Mouse (Mus musculus) kidney, postnatal 25 days (tissue): Measurements from ENCODE around the gene Ptbp3.
"Not testable (repeated sequence)": the region's sequence is repeated elsewhere in the genome, so short reads cannot be mapped to it uniquely, and the experiment has no call there.

Experiments
- DNase-seq, 2 experiments: peaks; one replicate each; pipeline ENCODE4 v3.0.0; 2021; ENCODE audit warnings: mixed read lengths in 2 of 2

Gene Ptbp3

DNA sequence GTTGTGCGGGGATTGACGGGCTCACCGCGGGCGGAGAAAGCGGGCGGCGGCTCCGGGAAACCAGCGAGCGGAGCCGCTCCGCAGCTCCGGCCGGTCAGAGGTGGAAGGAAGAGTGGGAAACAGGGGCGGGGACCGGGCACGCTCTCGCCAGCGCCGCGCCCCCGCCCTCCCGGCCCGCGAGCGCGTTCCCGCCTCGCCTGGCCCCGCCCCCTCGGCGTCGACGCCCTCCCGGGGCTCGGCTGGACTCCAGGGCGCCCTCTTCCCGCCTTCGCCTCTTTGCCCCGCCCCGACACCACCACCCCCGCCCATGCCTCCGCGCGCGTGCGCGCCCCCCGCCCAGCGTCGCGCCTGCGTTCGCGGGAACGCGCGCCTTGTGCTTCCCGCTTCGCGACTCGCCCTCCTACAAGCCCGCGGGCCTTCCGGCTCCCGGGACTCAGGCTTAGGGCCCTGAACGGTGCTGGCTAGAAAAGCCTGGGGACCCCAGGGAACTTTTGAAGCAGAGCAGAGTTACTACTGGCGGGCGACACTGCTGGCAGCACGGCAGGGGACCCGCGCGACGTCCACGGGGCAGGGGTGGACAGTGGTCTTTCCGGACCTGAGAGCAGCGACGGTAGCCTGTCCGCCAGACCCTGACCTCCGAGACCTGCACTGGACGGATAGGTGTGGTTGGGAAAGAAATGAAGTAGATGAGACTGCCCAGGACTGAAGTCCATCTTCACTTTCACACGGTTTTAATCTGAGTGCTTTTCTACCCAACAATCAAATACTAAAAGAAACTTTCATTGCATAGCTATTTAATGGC, at the start of gene Ptbp3:
Ptbp3 (minus strand) TSS at position 190 of the 802 bp plus-strand sequence.
- DNase-seq = peak; percentile 93 to 97

DNA sequence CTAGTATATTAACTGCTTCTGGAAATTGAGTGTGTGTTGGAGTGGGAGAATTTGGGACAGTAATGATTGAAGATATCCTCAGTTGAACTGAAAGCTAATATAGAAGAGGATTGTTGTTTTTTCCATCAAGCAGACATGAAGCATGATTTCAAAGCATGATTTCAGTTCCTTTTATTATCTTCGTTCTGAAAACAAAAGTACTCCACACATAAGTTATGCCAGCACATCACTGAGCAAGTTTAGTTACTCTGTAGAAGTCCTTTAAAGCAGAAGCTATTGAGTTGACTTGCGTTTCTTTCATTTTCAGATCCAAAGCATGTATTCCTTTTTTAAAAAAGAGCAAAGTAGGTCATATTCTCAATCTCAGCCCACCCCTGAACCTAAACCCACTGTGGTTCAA, 47.4 kb upstream of the Ptbp3 start:
- no peak for DNase-seq

DNA sequence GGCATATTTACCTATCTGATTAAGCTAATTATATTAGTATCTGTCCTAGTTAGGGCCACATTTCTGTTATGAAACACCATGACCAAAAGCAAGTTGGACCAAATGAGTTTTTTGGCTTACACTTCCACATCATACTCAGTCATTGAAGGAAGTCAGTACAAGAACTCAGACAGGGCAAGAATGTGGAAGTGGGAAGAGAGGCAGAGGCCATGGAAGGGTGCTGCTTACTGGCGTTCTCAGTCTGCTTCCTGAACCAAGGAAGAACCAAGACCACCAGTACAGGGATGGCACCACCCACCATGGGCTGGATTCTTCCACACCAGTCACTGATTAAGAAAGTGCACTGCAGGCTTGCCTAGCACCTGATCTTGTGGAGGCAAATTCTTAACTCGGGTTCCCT, 45.5 kb upstream of the Ptbp3 start:
- no peak for DNase-seq

DNA sequence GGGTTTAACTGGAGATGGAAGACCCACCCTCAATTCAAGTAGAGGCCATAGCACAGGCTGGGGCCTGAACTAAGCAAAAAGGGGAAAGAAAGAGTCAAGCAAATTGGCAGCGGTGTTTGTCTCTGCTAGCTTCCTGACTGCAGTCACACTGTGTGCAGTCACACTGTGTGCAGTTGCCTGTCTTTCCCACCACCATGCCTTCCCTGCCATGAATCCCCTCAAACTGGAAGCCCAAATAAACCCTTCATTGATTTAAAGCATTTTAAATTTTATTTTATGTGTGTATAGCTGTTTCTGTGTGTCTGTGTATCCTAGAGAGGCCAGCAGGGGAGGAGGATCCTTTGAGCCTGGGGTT, 38.7 kb upstream of the Ptbp3 start:
- no peak for DNase-seq

DNA sequence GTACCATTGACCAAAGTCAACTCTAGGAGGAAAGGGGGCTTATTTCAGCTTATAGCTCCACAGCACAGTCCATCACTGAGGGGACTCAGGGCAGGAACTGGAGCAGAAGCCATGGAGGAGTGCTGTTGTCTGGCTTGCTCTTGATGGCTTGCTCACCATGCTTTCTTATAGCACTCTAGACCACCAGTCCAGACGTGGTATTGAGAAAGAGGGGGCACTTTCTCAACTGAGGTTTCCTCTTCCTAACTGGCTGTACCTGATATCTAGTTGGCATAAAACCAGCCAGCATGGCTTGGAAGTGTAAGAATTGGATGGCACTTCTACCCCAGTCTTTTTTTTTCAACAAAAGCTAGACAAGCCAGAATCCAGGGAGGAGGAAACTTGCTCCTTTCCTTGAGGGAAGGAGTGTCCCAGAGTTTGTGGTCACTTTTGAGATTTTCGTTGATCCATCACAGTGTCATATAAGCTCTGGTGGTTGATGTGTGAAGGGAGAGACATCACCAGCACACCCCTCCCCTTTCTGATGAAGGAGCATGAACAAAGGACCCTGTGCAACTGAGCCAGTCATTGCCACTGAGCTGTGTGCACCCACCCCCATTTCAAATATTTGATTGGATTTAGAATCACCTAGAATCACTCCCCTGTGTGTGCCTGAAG, 38.2 kb upstream of the Ptbp3 start:
- DNase-seq = no peak

DNA sequence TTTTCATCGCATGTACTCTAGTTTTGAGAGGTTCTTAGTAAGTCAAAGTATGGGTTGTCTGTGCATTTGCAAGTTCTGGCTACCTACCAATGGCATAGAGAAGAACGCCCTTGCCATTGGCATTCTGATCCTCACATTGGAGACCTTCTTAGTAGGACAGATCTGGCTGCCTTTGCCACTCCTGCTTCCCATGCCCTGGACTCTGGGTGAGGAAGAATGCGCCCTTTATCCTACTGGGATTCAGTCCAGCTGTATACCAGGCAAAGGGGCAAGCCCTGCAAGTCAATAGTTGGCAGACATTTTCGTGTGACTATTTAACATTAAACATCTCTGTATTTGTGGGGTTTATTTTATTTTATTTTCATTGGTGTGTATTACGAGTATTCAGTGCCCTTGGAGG, 35.9 kb upstream of the Ptbp3 start:
- peak; percentile 84 to 88 for DNase-seq

DNA sequence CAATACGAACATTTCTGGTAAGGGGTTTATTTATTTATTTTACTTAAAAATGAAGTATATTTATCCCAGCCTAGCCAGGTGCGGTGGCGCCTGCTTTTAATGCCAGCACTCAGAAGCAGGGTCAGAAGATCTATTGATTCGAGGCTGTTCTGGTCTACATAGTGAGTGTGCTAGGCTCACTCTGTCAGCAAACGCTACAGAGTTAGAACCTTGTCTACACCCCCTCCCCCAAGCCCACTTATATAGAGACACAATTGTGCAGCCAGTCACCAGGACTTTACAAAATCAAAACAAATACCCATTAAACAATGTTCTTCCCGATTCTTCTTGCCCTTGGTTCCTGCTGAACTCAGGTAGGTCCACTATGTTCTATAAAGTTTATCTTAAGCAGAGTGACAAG, 33.0 kb upstream of the Ptbp3 start:
- DNase-seq = no peak

DNA sequence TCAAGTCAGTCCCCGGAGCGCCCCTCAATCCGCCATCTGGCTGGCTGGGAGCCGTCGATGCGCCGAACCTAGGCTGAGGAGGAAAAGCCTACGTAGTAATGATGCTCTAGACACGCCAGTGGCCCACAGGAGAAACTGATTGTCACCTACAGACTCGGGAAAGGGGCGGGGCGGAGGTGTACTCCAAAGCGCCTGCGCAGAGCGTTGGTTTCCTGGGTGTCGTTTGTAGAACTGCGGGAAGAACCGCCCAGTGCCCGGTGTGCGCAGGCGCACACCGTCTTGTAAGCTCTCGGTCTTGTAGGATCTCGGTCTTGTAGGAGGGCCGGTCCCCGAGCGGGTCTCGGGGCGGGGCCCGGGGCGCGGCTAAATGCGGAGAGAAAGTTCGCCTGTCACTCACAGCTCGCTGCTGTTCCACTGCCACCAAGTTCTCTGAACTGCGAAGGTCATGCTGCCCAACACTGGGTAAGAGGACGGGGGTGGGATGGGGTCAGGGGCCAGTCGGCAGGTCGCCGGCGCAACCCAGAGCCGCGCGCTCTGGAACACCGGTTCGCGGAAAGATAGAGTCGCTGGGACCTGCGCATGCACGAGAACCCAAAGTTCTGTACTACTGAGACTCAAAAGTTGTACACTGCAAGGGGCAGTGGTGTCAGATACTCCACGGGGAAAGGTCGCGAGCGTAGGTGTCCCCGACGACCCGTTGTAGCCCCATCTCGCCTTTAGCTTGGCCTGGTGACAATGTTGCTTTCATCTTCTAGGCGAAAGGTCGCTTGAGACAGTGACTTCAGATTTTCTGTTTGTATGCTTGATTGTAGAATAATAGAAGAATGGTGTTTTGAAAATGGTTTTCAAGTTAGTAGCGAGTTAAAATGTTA, 32.4 kb upstream of the Ptbp3 start, which contains the start of gene Hsdl2:
Hsdl2 (plus strand) TSS at position 250 of the 872 bp plus-strand sequence.
- peak; percentile 99 for DNase-seq

DNA sequence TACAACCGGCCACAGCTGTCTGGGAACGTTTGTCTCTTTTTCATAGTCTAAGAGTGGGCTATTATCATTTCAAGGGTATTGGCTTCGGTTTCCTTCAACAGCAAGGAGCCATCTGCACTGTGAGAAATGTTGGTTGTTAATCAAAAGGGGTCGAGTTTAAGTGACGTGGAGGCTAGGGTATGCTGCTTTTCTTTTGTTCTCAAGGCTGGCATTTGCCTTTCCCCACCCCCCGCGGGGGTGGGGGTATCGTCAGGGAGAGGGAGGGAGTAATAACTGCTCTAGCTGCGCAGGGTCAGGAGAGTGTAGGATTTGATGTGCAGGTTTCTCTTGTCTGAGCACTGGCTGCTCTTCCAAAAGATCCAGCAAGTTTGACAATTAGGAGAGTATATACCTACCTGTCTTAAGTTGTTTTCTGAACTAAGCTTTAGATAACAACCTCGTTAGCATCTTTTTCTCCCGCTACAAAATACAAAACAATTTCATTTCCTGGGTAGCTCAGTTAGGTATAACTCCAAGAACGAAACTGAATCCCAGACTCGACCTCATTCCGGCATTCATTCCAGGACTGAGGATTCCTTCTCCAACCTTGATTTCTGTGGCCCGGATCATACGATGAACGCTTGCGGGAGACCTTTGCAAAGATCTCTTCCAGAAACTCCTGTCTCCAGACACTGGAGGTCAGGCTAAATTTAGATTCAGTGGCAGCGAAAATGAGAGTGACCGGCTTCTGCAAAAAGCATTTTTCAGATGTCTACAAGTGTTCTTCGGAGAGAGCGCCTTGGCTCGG, 31.5 kb upstream of the Ptbp3 start:
- DNase-seq = peak in 1 of 2 experiments; percentile 50

DNA sequence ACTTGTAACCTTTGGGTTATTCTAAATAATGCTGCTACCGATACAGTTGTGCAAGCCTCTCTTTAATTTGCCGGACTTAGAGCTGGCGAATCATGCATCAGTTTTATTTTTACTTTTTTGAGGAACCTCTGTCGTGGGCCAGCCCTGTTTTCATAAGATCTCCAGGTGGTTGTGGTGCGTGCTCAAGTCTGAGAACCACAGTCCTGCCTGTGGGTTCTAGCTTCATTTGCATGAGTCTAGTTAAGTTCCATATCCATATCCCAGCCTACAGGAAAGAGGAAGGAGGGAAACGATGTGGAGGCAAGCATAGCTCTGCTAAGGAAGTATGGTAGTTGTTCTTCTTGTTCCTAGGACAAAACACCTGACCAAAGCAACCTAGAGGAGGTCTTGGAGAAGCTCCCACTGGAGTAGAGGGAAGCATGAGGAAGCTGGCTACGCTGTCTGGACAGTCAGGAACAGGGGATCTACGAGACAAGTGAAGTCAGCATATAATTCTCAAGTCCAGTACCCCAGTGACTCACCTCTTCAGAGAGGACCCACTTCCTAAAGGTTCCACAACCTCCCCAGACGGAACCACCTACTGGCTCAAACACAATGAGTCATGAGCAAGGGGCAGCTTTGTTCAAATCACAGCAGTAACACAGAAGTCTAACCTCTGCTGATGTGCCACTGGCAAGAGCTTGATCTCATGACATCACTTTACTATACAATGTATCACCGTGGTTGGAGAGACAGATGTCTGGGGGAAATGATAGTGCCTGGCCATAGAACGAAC, 26.2 kb upstream of the Ptbp3 start:
- DNase-seq = no peak

DNA sequence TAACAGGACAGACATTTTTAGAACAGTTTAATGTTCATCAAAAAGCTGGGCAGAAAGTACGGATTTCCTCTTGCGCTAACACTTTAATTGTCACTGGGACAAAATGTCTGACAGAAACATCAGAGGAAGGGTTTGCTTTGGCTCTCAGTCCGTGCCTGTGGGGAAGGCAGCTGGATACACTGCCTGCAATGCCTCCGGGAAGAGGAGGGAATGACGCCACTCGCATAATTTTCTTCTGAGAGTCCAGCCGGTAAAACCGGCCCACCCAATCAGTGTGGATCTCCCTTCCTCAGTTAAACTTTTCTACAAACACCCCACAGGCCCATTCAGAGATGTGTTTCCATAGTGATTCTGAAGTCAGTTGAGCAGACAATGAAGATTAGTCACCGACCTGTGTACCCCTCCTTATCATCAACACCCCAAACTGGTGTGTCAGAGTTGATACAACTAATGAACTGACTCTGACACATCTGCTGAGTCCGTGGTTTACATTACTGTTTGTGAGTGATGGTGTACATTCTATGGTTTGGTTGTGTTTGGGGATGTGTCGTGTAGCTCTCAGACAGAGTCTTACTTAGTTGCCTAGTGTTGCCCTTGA, 23.5 kb upstream of the Ptbp3 start:
- DNase-seq = no peak

DNA sequence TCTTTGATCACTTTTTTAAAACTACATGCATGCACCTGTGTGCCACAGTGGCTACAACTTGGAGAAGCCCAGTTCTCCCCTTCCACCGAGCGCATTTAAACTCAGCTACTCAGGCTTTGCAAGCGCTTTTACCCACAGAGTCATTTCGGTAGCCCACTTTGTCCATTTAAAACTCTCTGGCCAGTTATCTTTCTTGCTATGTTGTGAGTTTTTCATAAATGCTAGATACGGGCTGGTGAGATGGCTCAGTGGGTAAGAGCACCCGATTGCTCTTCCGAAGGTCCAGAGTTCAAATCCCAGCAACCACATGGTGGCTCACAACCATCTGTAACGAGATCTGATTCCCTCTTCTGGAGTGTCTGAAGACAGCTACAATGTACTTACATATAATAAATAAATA, 21.4 kb upstream of the Ptbp3 start:
- DNase-seq = not testable (repeated sequence)

DNA sequence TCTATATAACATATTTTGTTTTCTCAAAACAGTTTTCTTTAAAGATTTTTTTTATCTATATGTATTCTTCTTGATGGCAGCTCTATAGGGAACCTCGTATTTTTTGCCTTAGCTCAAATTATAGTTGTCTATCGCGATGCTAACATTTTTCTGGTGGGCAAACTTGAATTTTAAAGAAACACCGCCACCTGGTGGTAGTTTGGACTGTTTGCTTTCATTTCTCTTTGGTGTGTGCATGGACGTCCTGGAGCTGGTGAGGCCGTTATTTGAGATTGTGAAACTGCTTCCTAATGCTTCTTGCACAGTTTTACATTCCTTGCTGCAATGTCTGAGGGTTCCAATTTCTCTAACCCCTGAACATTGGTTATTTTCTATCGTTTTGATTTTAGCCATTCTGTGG, 20.4 kb upstream of the Ptbp3 start:
- peak; percentile 61 to 84 for DNase-seq

DNA sequence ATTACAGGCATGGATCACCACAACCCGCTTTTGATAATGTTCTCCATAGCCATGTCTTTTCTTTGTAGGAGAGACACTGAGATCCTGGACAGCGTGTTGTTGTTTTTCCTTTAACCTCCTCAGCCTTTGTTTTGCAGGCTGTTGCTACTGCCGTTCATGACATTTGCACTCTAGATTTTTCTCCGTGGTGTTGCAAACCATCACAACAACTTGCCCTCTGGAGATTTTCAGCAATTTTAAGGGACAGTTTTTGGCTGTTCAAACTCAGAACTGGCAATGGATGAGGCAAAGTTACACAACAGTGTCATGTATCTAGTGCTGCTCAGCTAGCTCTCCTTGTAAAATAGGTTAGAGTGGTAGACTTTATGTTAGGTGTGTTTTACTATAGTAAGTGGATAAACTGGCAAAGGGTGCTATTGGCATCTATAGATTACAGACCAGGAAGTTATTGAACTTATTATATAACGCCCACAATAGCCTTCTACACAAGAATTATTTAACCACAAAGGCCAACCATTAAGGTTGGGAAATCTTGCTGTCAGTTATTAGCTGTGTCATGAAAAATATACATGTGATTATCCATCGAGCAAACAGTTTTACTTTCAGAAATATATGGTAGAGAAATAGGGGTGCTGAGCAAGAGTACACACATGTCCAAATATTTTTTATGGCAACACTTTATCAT, 18.6 kb upstream of the Ptbp3 start:
- DNase-seq = no peak

DNA sequence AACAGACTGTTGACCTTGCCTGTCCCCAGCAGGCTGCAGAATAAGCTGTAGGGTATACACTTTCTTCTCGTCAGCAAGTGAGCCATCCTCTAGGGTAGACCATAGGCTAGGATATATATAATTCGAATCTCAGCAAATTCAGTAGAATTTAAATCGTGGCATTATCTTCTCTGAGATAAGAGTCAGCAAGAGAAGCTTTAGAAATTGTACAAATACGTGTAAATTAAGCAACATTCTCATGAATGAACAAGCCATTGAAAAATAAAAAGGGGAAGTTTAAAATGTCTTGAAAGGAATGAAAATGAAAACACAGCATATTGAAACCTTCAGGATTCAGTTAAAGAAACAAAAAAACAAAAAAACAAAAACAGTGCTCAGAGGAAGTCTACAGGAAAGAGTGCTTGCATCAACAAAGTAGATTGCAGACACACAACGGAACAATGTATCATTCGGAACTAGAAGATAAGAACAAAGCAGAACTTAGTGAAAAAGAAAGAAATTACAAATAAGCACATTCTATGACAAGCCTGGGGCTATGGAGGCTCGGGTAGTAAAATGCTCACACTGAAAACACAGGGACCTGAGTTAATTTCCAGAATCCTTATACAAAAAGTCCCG, 16.5 kb upstream of the Ptbp3 start:
- DNase-seq = no peak

DNA sequence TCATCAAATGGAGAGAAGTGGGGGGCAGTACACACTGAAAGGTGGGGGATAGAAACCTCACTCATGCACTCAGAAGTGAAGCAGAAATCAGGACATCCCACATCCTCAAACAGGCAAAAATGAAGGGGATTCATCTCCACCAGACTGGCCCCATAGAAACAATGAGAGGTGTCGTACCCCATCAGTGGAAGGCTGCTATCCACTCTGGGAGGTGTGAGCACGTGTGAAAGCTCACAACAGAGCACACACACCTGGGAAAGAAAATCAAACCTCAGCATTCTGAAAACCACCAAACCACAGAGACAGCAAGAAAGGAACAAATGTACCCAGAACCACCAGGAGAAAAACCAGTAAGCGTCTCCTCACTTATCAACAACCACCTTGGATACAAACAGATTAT, 15.0 kb upstream of the Ptbp3 start:
- no peak for DNase-seq

DNA sequence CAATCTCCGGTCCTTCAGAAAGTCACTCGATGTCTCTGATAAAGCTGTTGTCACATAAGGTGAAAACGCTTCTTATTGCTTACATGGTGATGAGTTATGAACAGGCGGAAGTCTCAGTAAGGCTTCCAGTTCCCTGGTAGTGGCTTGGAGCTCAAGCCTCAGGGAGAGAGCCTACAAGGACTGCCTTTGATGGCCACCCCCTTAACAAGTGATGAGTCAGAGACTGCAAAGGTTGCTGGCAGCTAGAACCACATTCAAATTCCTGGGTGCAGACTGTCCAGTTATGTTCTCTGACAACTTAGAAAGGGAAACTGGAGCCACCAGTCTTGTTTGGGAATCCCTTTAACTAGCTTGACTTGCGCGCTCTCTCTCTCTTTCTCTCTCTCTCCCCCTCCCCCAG, 11.0 kb upstream of the Ptbp3 start:
- no peak for DNase-seq

DNA sequence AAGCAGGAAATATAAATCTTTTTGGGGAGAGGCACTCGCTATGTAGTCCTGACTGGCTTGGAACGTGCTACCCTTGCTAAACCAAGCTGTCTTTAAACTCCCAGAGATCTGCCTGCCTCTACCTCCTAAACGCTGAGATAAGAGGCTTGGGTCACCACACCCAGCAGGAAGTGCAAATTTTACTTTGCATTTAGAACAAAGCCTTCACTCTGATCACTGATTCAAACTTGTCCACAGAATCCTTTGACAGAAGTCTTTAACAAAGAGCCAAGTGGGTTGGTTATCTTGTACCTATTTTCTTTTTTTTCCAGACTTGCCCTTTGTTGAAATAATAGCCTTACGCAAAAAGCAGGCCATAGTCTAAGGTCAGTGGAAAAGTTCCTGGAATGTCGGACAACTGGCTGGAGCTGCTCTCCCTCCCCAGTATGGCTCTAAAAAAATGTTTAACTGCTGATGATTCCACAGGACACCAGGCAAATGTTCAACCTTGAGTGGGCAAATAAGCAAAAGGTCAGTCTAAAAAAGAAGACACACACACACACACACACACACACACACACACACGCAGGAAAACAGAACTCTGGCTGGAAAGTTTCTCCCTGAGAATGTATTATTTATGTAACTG, 9.0 kb upstream of the Ptbp3 start:
- peak; percentile 65 to 78 for DNase-seq

DNA sequence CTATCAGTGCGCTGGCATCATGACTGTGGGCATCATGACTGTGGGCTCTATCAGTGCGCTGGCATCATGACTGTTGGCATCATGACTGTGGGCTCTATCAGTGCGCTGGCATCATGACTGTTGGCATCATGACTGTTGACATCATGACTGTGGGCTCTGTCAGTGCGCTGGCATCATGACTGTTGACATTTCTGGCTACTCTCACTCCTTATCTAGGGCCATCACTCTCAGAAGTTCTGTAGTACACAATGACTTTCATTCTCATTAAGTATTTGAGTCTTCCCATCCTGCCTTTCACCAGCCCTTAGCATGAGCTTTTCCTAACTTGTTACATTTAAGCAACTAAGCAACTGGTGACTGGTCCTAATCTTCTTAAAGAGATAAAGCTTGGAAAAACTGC, 8.2 kb upstream of the Ptbp3 start:
- not testable (repeated sequence) for DNase-seq

DNA sequence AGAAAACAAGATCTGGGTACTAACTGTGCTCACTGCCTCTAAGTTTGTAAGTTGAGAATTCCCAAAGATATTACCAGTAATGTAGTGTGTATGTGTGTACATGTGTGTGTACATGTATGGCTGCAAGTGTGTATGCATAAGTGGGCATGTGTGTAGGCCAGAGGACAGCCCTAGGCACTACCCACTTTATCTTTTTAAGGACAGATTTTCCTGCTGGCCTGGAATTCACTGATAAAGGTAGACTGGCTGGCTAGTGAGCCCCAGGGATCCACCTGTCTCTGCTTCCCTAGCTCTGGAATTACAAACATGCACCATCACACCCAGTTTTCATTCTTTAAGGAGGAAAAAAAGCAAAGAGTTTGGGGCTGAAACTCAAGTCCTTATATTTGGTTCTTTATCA, 6.0 kb upstream of the Ptbp3 start:
- no peak for DNase-seq
